Mouse (Mus musculus) embryonic facial prominence, embryonic 10.5 days (tissue): ENCODE data around the gene Galk2. TPM values are rescaled to one million over a fixed set of nuclear protein-coding genes. Genes with fewer than 3 reads are reported as not detected.

Source experiments
- DNase-seq: peaks from one replicate; pipeline ENCODE4 v3.0.0-alpha.2; 2017; ENCODE audit warnings: low spot score
- H3K27ac ChIP-seq: fragments of 300-500 bp; sonication (generic); replicated peaks from 2 replicates; pipeline ENCODE4 v1.5.1; 2016; ENCODE audit warnings: mild to moderate bottlenecking
- H3K27me3 ChIP-seq: fragments of 300-500 bp; sonication (generic); replicated peaks from 2 replicates; pipeline ENCODE4 v1.6.1; 2016; ENCODE audit warnings: low read depth, mild to moderate bottlenecking; ENCODE audit not compliant: poor library complexity, severe bottlenecking
- H3K36me3 ChIP-seq: fragments of 300-500 bp; sonication (generic); replicated peaks from 2 replicates; pipeline ENCODE4 v1.6.1; 2016; ENCODE audit warnings: mild to moderate bottlenecking, moderate library complexity
- H3K4me1 ChIP-seq: fragments of 300-500 bp; sonication (generic); 2 replicates; pipeline ENCODE4 v1.6.1; 2016
- H3K4me3 ChIP-seq: fragments of 300-500 bp; sonication (generic); 2 replicates; pipeline ENCODE4 v1.5.1; 2016; ENCODE audit warnings: mild to moderate bottlenecking, moderate library complexity
- H3K9me3 ChIP-seq: fragments of 300-500 bp; sonication (generic); 2 replicates; pipeline ENCODE4 v1.6.1; 2016; ENCODE audit warnings: mild to moderate bottlenecking
- WGBS: fragments of 180-500 bp; shearing (Covaris S2); methylation state at CpG from one replicate; pipeline ENCODE4 v1.1.7; 2016; 5-methylcytosine and 5-hydroxymethylcytosine counted together
- polyA plus RNA-seq: library from polyadenylated mRNA; unstranded; fragments of >200 nt; fragmentation: Nextera tagmentation; extraction: Ambion mirVana; gene quantifications from 2 replicates; pipeline ENCODE4 v1.2.1, GENCODE M21; 2016

The Galk2 gene
- 36.7 and 37.3 TPM in 2 replicates for polyA plus RNA-seq

- under 1% methylated on average over 54 of the region's 54 CpGs for WGBS
- peak within 1 kb of the TSS; percentile 100 for H3K4me3 ChIP-seq
- H3K9me3 ChIP-seq = no peaks in the 10 kb centered on the region
- H3K27ac ChIP-seq = peak within 1 kb of the TSS; percentile 97
- peaks cover 15% of the 10 kb centered on the region for H3K4me1 ChIP-seq
- H3K27me3 ChIP-seq = no peaks in the 10 kb centered on the region
- peak; percentile 95 for DNase-seq
- H3K36me3 ChIP-seq = no peaks in the 10 kb centered on the region
Measured at GRCm38 (mm10) chr2:125858521-125859280, at the start of gene Galk2, which contains the start of gene Cops2. Gene Galk2, plus strand, starts transcription at chr2:125859109. Gene Cops2, minus strand, starts transcription at chr2:125859139.

GRCm38 (mm10) chr2:125809551-125809950, 49.4 kb upstream of the Galk2 start:
- WGBS = 46% methylated on average over 7 of the region's 7 CpGs
- DNase-seq = peak; percentile 23

GRCm38 (mm10) chr2:125811332-125811731, 47.6 kb upstream of the Galk2 start:
- Histone ChIP-seq H3K27me3 (no peaks in the 10 kb centered on the region), H3K27ac (no peak overlapping the region), H3K4me1 (peaks cover 6% of the 10 kb centered on the region; the same call in 1 of the 2 replicates), H3K4me3 (no peak overlapping the region), H3K9me3 (peaks cover 1% of the 10 kb centered on the region; the same call in 1 of the 2 replicates), H3K36me3 (no peaks in the 10 kb centered on the region)
- DNase-seq = no peak
- WGBS = 83% methylated on average over 2 of the region's 2 CpGs

More at GRCm38 (mm10) chr2:125809551-125809950, 49.4 kb upstream of the Galk2 start:
- Histone ChIP-seq H3K4me3 (no peak overlapping the region), H3K27ac (no peak overlapping the region), H3K4me1 (peaks cover 6% of the 10 kb centered on the region; the same call in 1 of the 2 replicates), H3K36me3 (no peaks in the 10 kb centered on the region), H3K9me3 (peaks cover 8% of the 10 kb centered on the region; the same call in 1 of the 2 replicates), H3K27me3 (no peaks in the 10 kb centered on the region)

GRCm38 (mm10) chr2:125813972-125814595, 44.8 kb upstream of the Galk2 start:
- Histone ChIP-seq H3K4me1 (peaks cover 6% of the 10 kb centered on the region; the same call in 1 of the 2 replicates), H3K27me3 (no peaks in the 10 kb centered on the region), H3K9me3 (no peaks in the 10 kb centered on the region), H3K27ac (no peak overlapping the region), H3K36me3 (no peaks in the 10 kb centered on the region), H3K4me3 (no peak overlapping the region)
- no peak for DNase-seq
- WGBS = 75% methylated on average over 9 of the region's 9 CpGs

- 86% methylated on average over 4 of the region's 4 CpGs for WGBS
- H3K27ac ChIP-seq = no peak overlapping the region
- H3K27me3 ChIP-seq = no peaks in the 10 kb centered on the region
- no peaks in the 10 kb centered on the region for H3K36me3 ChIP-seq
- H3K4me1 ChIP-seq = no peaks in the 10 kb centered on the region
- no peaks in the 10 kb centered on the region for H3K9me3 ChIP-seq
- no peak for DNase-seq
- H3K4me3 ChIP-seq = no peak overlapping the region
Measured at GRCm38 (mm10) chr2:125820397-125820796, 38.5 kb upstream of the Galk2 start.

DNA sequence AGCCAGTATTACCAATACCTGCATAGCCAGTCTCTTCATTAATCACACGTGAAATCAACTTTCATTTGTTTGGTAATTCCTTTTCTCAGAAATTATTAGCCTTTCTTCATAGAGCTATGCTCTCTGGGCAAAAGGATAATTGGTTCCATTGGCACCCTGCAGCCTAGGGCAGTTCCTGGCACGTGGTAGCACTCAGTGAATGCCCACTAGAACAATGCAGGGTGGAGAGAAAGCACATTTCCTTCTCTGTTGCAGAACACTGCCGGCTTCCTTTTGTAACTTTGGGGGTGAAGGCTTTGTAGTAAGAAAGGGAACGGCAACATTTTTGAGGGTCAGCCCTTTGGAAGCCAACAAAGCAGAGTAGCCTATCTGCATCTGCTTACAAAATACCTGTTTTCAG, 32.7 kb upstream of the Galk2 start:
- H3K4me3 ChIP-seq = no peak overlapping the region
- no peak overlapping the region for H3K27ac ChIP-seq
- no peaks in the 10 kb centered on the region for H3K4me1 ChIP-seq
- H3K36me3 ChIP-seq = peaks cover 35% of the 10 kb centered on the region
- no peaks in the 10 kb centered on the region for H3K27me3 ChIP-seq
- no peaks in the 10 kb centered on the region for H3K9me3 ChIP-seq
- no peak for DNase-seq
- WGBS = 67% methylated on average over 4 of the region's 4 CpGs

- 89% methylated on average over 4 of the region's 4 CpGs for WGBS
- Histone ChIP-seq H3K36me3 (peaks cover 52% of the 10 kb centered on the region), H3K4me3 (no peak overlapping the region), H3K9me3 (no peaks in the 10 kb centered on the region), H3K4me1 (no peaks in the 10 kb centered on the region), H3K27ac (no peak overlapping the region), H3K27me3 (no peaks in the 10 kb centered on the region)
- DNase-seq = no peak
Measured at GRCm38 (mm10) chr2:125827898-125828297, 31.0 kb upstream of the Galk2 start.

DNA sequence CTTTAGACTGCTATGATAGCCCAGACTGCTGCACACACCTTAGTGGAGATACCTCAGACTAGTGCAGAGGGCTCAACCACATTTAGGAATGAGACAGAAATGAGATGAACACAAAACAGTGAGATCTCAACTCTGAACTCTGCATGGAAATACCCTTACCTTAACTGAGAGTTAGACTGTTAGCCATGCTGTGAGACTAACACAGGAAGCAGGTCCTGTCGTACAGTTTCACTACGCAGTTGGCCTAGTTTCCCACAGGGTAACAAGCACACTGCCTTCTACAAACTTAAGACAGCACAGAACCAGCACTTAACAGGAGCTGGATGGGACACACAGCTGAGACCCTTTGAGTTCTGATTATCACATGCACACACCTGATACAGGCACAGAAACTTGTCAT, 29.0 kb upstream of the Galk2 start:
- H3K27me3 ChIP-seq = no peaks in the 10 kb centered on the region
- peaks cover 72% of the 10 kb centered on the region for H3K36me3 ChIP-seq
- WGBS = 97% methylated on average over 2 of the region's 2 CpGs

DNA sequence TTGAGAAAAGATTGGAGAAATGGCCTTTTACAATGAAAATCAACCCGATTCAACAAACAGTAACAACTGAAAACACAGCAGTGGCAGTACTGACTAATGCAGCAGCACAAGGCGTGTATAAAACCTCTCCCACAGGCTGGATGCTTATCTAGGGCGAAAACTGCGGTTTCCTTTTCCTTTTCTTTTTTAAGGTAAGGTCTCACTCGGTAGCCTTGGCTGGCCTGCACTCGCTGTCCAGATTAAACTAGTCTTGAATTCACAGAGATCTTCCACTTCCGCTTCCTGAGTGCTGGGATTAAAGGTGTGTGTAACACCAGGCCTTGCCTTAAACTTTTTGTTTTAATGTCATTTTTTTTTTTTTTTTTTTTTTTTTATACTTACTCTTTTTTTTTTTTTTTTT, 20.8 kb upstream of the Galk2 start:
- Histone ChIP-seq H3K36me3 (peaks cover 90% of the 10 kb centered on the region), H3K4me1 (no peaks in the 10 kb centered on the region), H3K27ac (no peak overlapping the region), H3K9me3 (no peaks in the 10 kb centered on the region), H3K4me3 (no peak overlapping the region), H3K27me3 (no peaks in the 10 kb centered on the region)
- no peak for DNase-seq
- WGBS = 94% methylated on average over 7 of the region's 7 CpGs

More for the DNA sequence above, 29.0 kb upstream of the Galk2 start:
- Histone ChIP-seq H3K4me3 (no peak overlapping the region), H3K27ac (no peak overlapping the region), H3K4me1 (no peaks in the 10 kb centered on the region), H3K9me3 (no peaks in the 10 kb centered on the region)
- DNase-seq = no peak

DNA sequence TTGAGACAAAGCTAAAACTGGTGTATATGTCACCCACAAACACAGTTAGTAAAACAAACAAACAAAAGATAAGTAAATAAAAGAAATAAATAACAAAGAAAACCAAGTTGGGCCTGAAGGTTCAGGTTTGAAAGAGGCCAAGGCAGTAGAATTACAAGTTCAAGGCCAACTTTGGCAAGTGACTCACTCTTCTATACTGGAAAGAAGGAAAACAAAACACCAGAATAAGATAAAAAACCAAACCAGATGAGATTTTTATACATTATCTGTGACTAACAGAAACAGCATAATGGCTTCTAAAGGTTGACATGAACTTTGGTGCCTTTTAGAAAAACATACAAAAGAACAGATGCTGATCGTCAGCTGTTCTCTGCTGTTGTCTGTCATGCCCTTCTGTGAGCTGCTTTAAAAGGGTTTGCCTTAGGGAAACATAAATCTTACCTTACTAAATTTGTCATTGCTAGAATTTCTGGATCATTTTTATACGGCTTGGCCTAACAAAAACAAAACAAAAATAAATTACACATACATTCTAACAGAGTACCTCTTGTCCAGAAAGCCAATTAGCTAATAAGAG, 20.1 kb upstream of the Galk2 start:
- Histone ChIP-seq H3K27ac (no peak overlapping the region), H3K4me1 (no peaks in the 10 kb centered on the region), H3K9me3 (no peaks in the 10 kb centered on the region), H3K27me3 (no peaks in the 10 kb centered on the region), H3K36me3 (peaks cover 90% of the 10 kb centered on the region), H3K4me3 (no peak overlapping the region)
- DNase-seq = no peak
- WGBS = 91% methylated on average over 2 of the region's 2 CpGs

- WGBS = 87% methylated on average over 2 of the region's 2 CpGs
- H3K9me3 ChIP-seq = no peaks in the 10 kb centered on the region
- H3K4me3 ChIP-seq = no peak overlapping the region
- no peak overlapping the region for H3K27ac ChIP-seq
- H3K4me1 ChIP-seq = no peaks in the 10 kb centered on the region
- no peak for DNase-seq
- peaks cover 33% of the 10 kb centered on the region for H3K36me3 ChIP-seq
- no peaks in the 10 kb centered on the region for H3K27me3 ChIP-seq
Measured at GRCm38 (mm10) chr2:125851237-125851636, 7.7 kb upstream of the Galk2 start.

DNA sequence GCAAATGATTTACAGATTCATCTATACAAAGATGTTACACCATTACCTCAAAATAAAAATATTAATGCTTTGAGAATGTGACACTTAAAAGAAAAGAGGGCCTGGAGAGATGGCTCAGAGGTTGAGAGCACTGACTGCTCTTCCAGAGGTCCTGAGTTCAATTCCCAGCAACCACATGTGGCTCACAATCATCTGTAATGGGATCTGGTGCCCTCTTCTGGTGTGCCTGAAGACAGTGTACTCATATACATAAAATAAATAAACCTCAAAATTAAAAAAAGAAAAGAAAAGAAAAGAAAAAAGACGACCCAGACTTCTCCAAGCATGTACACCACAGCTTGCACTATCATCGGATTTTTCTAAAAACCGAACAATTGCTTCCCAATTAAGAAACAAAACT, 1.2 kb upstream of the Galk2 start:
- WGBS = 49% methylated on average over 3 of the region's 3 CpGs
- DNase-seq = no peak
- peaks cover 15% of the 10 kb centered on the region for H3K4me1 ChIP-seq

More for the DNA sequence above, 1.2 kb upstream of the Galk2 start:
- H3K27ac ChIP-seq = no peak overlapping the region
- H3K4me3 ChIP-seq = peak overlapping the region; percentile 100
- no peaks in the 10 kb centered on the region for H3K27me3 ChIP-seq
- no peaks in the 10 kb centered on the region for H3K9me3 ChIP-seq
- no peaks in the 10 kb centered on the region for H3K36me3 ChIP-seq
